Mouse (Mus musculus): ENCODE data around the gene E2f8.

Gene E2f8

GRCm38 (mm10) chr7:48845213-48845973 lies 36.0 kb downstream of the E2f8 start:
- Histone ChIP-seq H3K27me3 (ENCODE audit: insufficient read depth, low read length) (peaks cover 3% of the 10 kb centered on the region; the same call in 1 of the 2 replicates), H3K9me3 (ENCODE audit: low read length) (no peaks in the 10 kb centered on the region), H3K4me1 (replicated peaks; ENCODE audit: low read depth, low read length) (peaks cover 5% of the 10 kb centered on the region; the same call in 1 of the 2 replicates), H3K36me3 (ENCODE audit: insufficient read depth, low read length) (no peaks in the 10 kb centered on the region), H3K4me3 (replicated peaks; ENCODE audit: low read length) (no peak overlapping the region)
- TF ChIP-seq NANOG (IDR thresholded peaks at IDR 0.05; ENCODE audit: borderline replicate concordance, low read length) (no peak), POU5F1 (IDR thresholded peaks at IDR 0.05; ENCODE audit: borderline replicate concordance, low read length) (no peak), CTCF (conservative IDR thresholded peaks at IDR 0.05; ENCODE audit: low read length) (no peak)

DNA sequence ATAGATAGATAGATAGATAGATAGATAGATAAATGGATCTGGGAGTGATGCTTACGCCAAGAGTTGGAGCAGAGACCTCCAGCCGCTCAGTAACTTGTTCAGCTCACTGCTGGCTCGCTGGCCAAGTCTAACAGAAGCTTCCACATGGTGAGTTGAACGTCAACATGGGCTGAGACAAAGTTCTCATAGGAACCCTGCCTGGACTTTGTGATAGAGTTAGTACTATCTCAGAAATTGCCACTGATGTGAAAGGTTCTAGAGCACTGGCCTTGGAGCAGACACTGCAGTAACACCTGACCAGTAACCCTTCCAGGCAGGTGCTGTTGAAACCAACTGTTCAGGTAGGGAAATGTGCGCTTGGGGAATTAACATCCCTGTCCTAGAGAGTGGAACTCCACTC lies 37.9 kb downstream of the E2f8 start:
- Histone ChIP-seq H3K36me3 (ENCODE audit: insufficient read depth, low read length) (no peaks in the 10 kb centered on the region), H3K27me3 (ENCODE audit: insufficient read depth, low read length) (peaks cover 3% of the 10 kb centered on the region; the same call in 1 of the 2 replicates), H3K4me3 (replicated peaks; ENCODE audit: low read length) (no peak overlapping the region), H3K9me3 (ENCODE audit: low read length) (no peaks in the 10 kb centered on the region), H3K4me1 (replicated peaks; ENCODE audit: low read depth, low read length) (peaks cover 5% of the 10 kb centered on the region; the same call in 1 of the 2 replicates)
- TF ChIP-seq CTCF (conservative IDR thresholded peaks at IDR 0.05; ENCODE audit: low read length) (no peak), POU5F1 (IDR thresholded peaks at IDR 0.05; ENCODE audit: borderline replicate concordance, low read length) (no peak), NANOG (IDR thresholded peaks at IDR 0.05; ENCODE audit: borderline replicate concordance, low read length) (no peak)

GRCm38 (mm10) chr7:48842353-48842752 lies 39.0 kb downstream of the E2f8 start:
- Histone ChIP-seq H3K27me3 (ENCODE audit: insufficient read depth, low read length) (peaks cover 3% of the 10 kb centered on the region; the same call in 1 of the 2 replicates), H3K36me3 (ENCODE audit: insufficient read depth, low read length) (no peaks in the 10 kb centered on the region), H3K4me1 (replicated peaks; ENCODE audit: low read depth, low read length) (no peaks in the 10 kb centered on the region), H3K9me3 (ENCODE audit: low read length) (no peaks in the 10 kb centered on the region), H3K4me3 (replicated peaks; ENCODE audit: low read length) (no peak overlapping the region)
- TF ChIP-seq CTCF (conservative IDR thresholded peaks at IDR 0.05; ENCODE audit: low read length): no peak
- no peak for TF ChIP-seq POU5F1 (IDR thresholded peaks at IDR 0.05; ENCODE audit: borderline replicate concordance, low read length)
- no peak for TF ChIP-seq NANOG (IDR thresholded peaks at IDR 0.05; ENCODE audit: borderline replicate concordance, low read length)

DNA sequence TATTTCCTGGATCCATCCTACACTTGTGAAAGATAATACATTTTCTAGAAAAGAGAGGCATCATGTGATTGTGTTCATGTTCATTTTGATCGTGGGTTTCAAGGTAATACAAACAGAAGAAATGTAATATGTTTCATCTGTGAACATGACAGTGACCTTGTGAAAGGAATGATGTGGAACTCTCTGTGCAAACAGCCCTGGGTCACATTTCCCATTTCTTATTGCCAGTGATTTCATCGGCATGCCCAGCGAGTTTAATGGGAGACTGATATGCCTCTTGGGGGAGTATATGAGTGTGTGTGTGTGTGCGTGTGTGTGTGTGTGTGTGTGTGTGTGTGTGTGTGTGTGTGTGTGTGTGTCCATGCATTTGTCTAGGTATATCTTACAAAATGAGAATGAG lies 39.9 kb downstream of the E2f8 start:
- peaks cover 3% of the 10 kb centered on the region; the same call in 1 of the 2 replicates for H3K27me3 ChIP-seq (ENCODE audit: insufficient read depth, low read length)

GRCm38 (mm10) chr7:48840545-48840944 lies 40.9 kb downstream of the E2f8 start:
- H3K9me3 ChIP-seq (ENCODE audit: low read length): no peaks in the 10 kb centered on the region
- H3K4me1 ChIP-seq (replicated peaks; ENCODE audit: low read depth, low read length): 0 out of 2 replicates have a peak, but pooled peaks cover 1% of the 10 kb centered on the region
- no peak for TF ChIP-seq CTCF (conservative IDR thresholded peaks at IDR 0.05; ENCODE audit: low read length)
- TF ChIP-seq NANOG (IDR thresholded peaks at IDR 0.05; ENCODE audit: borderline replicate concordance, low read length): no peak
- no peak for TF ChIP-seq POU5F1 (IDR thresholded peaks at IDR 0.05; ENCODE audit: borderline replicate concordance, low read length)

More for the DNA sequence above, 39.9 kb downstream of the E2f8 start:
- Histone ChIP-seq H3K4me1 (replicated peaks; ENCODE audit: low read depth, low read length) (no peaks in the 10 kb centered on the region), H3K36me3 (ENCODE audit: insufficient read depth, low read length) (no peaks in the 10 kb centered on the region), H3K9me3 (ENCODE audit: low read length) (no peaks in the 10 kb centered on the region), H3K4me3 (replicated peaks; ENCODE audit: low read length) (no peak overlapping the region)
- TF ChIP-seq POU5F1 (IDR thresholded peaks at IDR 0.05; ENCODE audit: borderline replicate concordance, low read length) (no peak), CTCF (conservative IDR thresholded peaks at IDR 0.05; ENCODE audit: low read length) (no peak), NANOG (IDR thresholded peaks at IDR 0.05; ENCODE audit: borderline replicate concordance, low read length) (no peak)

DNA sequence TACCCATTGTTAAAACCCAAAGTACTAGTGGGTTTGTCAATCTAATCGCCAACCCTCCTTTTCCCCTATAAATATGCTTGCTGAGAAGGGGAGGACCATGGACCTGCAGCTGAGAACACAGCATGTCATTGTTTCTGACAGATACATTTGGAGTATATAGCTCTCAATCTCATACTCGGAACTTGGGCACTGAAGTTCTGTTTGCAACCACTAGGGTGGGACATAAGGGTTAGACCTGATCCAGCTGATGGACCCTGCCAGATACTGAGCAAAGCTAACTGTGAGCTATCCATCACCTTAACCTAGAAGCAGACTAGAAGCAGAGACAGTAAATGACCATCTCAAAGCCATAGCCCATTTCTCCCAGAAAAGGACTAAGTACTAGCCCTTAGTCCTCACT lies 43.0 kb downstream of the E2f8 start:
- Histone ChIP-seq H3K27me3 (ENCODE audit: insufficient read depth, low read length) (no peaks in the 10 kb centered on the region), H3K36me3 (ENCODE audit: insufficient read depth, low read length) (no peaks in the 10 kb centered on the region), H3K4me3 (replicated peaks; ENCODE audit: low read length) (no peak overlapping the region), H3K4me1 (replicated peaks; ENCODE audit: low read depth, low read length) (peaks cover 19% of the 10 kb centered on the region), H3K9me3 (ENCODE audit: low read length) (no peaks in the 10 kb centered on the region)
- peak; percentile 16; the same call in 1 of the 2 replicates for TF ChIP-seq CTCF (conservative IDR thresholded peaks at IDR 0.05; ENCODE audit: low read length)
- no peak for TF ChIP-seq POU5F1 (IDR thresholded peaks at IDR 0.05; ENCODE audit: borderline replicate concordance, low read length)

More at GRCm38 (mm10) chr7:48840545-48840944, 40.9 kb downstream of the E2f8 start:
- no peaks in the 10 kb centered on the region for H3K36me3 ChIP-seq (ENCODE audit: insufficient read depth, low read length)
- H3K27me3 ChIP-seq (ENCODE audit: insufficient read depth, low read length): peaks cover 3% of the 10 kb centered on the region; the same call in 1 of the 2 replicates
- no peak overlapping the region for H3K4me3 ChIP-seq (replicated peaks; ENCODE audit: low read length)

DNA sequence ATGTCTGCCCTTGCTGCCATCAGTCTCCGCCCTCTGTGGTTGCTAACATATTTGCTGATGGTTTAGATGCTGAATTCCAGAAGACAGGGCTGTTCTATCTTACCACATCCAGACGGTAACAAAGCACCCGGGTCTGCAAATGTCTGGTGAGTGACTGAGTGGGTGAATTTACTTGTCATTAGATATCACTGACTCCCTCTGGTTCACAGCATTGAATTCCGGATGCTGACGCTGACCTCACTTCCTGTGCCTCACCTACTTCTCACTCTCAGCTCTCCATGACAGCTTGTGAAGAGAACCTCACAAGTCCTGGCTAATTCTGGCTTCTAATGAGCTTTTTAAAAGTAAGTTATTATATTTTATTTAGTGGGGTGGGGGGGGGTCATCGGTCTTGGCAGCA lies 44.4 kb downstream of the E2f8 start:
- H3K27me3 ChIP-seq (ENCODE audit: insufficient read depth, low read length): peaks cover 4% of the 10 kb centered on the region; the same call in 1 of the 2 replicates
- H3K36me3 ChIP-seq (ENCODE audit: insufficient read depth, low read length): no peaks in the 10 kb centered on the region
- H3K9me3 ChIP-seq (ENCODE audit: low read length): no peaks in the 10 kb centered on the region
- peaks cover 19% of the 10 kb centered on the region for H3K4me1 ChIP-seq (replicated peaks; ENCODE audit: low read depth, low read length)
- TF ChIP-seq POU5F1 (IDR thresholded peaks at IDR 0.05; ENCODE audit: borderline replicate concordance, low read length) (no peak), NANOG (IDR thresholded peaks at IDR 0.05; ENCODE audit: borderline replicate concordance, low read length) (no peak), CTCF (conservative IDR thresholded peaks at IDR 0.05; ENCODE audit: low read length) (no peak)
- H3K4me3 ChIP-seq (replicated peaks; ENCODE audit: low read length): no peak overlapping the region

- no peak for TF ChIP-seq CTCF (conservative IDR thresholded peaks at IDR 0.05; ENCODE audit: low read length)
- peak; percentile 84 for TF ChIP-seq NANOG (IDR thresholded peaks at IDR 0.05; ENCODE audit: borderline replicate concordance, low read length)
- TF ChIP-seq POU5F1 (IDR thresholded peaks at IDR 0.05; ENCODE audit: borderline replicate concordance, low read length): no peak
- Histone ChIP-seq H3K36me3 (ENCODE audit: insufficient read depth, low read length) (no peaks in the 10 kb centered on the region), H3K9me3 (ENCODE audit: low read length) (no peaks in the 10 kb centered on the region), H3K4me1 (replicated peaks; ENCODE audit: low read depth, low read length) (peaks cover 19% of the 10 kb centered on the region), H3K27me3 (ENCODE audit: insufficient read depth, low read length) (peaks cover 4% of the 10 kb centered on the region; the same call in 1 of the 2 replicates), H3K4me3 (replicated peaks; ENCODE audit: low read length) (no peak overlapping the region)
Observed at GRCm38 (mm10) chr7:48834989-48835626, 46.3 kb downstream of the E2f8 start.
